In genomic region chr16:4916608-4917007, GRCm38 (mm10) we compare ENCODE assay signal across 3 mouse cellular contexts.
TF ChIP-seq lines count a peak whose summit lies in the region.

No protein-coding gene starts in this region.

TF ChIP-seq in CH12.LX, 34 proteins besides CTCF, POLR2A, EP300 and RAD21:
- no peak for TF ChIP-seq ETS1 (conservative IDR thresholded peaks at IDR 0.05; ENCODE audit: low read depth, low read length)
- TF ChIP-seq ZNF384 (IDR thresholded peaks at IDR 0.05; ENCODE audit: low read depth, low read length) = no peak
- TF ChIP-seq JUN (IDR thresholded peaks at IDR 0.05; ENCODE audit: insufficient read depth, low read depth, low read length) = no peak
- peak; percentile 68; the same call in 1 of the 2 replicates for TF ChIP-seq MAFK (IDR thresholded peaks at IDR 0.05; ENCODE audit: insufficient replicate concordance, low read length)
TF ChIP-seq in CH12.LX: peak in this region for 1.

TF ChIP-seq in ES-E14, 5 proteins besides CTCF, POLR2A, EP300 and RAD21:
- TF ChIP-seq MAFK (IDR thresholded peaks at IDR 0.05; ENCODE audit: insufficient read depth, low read depth, low read length) (peak; percentile 91), ZNF384 (IDR thresholded peaks at IDR 0.05; ENCODE audit: low read depth, low read length) (no peak)

TF ChIP-seq in MEL, 35 proteins besides CTCF, POLR2A, EP300 and RAD21:
- TF ChIP-seq CHD2 (IDR thresholded peaks at IDR 0.05; ENCODE audit: low read length) (no peak), MAFK (IDR thresholded peaks at IDR 0.05; ENCODE audit: borderline replicate concordance, low read depth, low read length) (0 out of 2 replicates have a peak, but pooled peaks have one; percentile 26), SIN3A (IDR thresholded peaks at IDR 0.05; ENCODE audit: low read length) (no peak), RCOR1 (IDR thresholded peaks at IDR 0.05; ENCODE audit: low read depth, low read length) (no peak), USF1 (IDR thresholded peaks at IDR 0.05; ENCODE audit: low read depth, low read length) (no peak), ELF1 (IDR thresholded peaks at IDR 0.05; ENCODE audit: low read depth, low read length) (no peak)
